Mouse (Mus musculus): ENCODE data around the gene Tsacc. TPM values are rescaled to one million over a fixed set of nuclear protein-coding genes. Genes with fewer than 3 reads are reported as not detected.
"Not testable (repeated sequence)": the region's sequence is repeated elsewhere in the genome, so short reads cannot be mapped to it uniquely, and the experiment has no call there.

The Tsacc gene
- total and polyA plus RNA-seq, 3 experiments = 6.7 to 11.3 (median 9.3) TPM

DNA sequence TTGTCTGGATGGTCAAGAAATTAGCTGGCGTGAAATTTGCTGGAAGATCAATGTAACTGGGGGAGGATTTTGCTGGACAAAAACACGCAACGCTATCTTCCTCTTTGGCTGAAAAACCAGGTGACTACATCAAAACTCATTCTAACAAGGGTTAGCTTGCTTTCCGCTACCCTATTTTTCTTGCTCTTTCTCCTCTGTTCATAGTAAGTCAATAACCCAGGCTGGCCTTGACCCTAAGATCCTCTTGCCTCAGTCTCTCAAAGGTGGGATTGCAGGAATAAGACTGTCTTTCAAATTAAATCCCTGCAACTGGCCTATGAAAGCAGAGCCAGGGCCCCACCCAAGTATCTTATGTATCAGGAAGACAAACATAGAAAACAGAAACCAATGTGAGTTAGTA lies 9.7 kb downstream of the Tsacc start, which contains the start of gene Gm38392:
Gm38392 (minus strand) TSS at position 101 of the 400 bp plus-strand sequence.
- H3K36me3 ChIP-seq (replicated peaks in 1 of 2; ENCODE audit: control insufficient read depth in 1 of 2, insufficient read depth in 1 of 2, low read length in 1 of 2) = peaks cover 6 to 51% of the 10 kb centered on the region in 2 experiments
- no peak within 1 kb of the TSS for H3K4me3 ChIP-seq (replicated peaks in 1 of 3; ENCODE audit: low read depth in 2 of 3, low read length in 2 of 3, poor library complexity in 1 of 3)
- no peaks in the 10 kb centered on the region for H3K27me3 ChIP-seq (replicated peaks)
- in situ Hi-C loops (cut with MboI; ENCODE audit: low pct_ligation_motif_present, low pct_unique_long_range_greater_than_20kb, low sequenced_read_pairs) = no loop called here
- H3K27ac ChIP-seq (ENCODE audit: insufficient read depth, low read depth) = no peak within 1 kb of the TSS
- dilution Hi-C loops (cut with MboI; ENCODE audit: extremely low pct_ligation_motif_present, extremely low pct_unique_long_range_greater_than_20kb, low sequenced_read_pairs) = no loop called here
- no peak for TF ChIP-seq TCF12 (IDR thresholded peaks at IDR 0.05; ENCODE audit: low read depth, low read length)
- no peak for TF ChIP-seq MXI1 (IDR thresholded peaks at IDR 0.05; ENCODE audit: low read depth, low read length)
- no peak for TF ChIP-seq RCOR1 (conservative IDR thresholded peaks at IDR 0.05; ENCODE audit: low read depth, low read length)
- no peak for TF ChIP-seq E2F4 (IDR thresholded peaks at IDR 0.05; ENCODE audit: insufficient replicate concordance, low read depth, low read length)
- H3K4me1 ChIP-seq (ENCODE audit: control insufficient read depth in 1 of 2, insufficient read depth in 2 of 2) = peaks cover 0 to 17% of the 10 kb centered on the region in 2 experiments; a peak in 1 of 4 replicates
- DNase-seq (ENCODE audit: extremely low read depth) = no peak
- H3K79me2 ChIP-seq (replicated peaks; ENCODE audit: control insufficient read depth, extremely low read depth, insufficient read depth, poor library complexity, severe bottlenecking) = no peaks in the 10 kb centered on the region
- H3K4me2 ChIP-seq (ENCODE audit: insufficient read depth, low read depth, poor library complexity, severe bottlenecking) = no peak within 1 kb of the TSS
- H3K9me3 ChIP-seq (replicated peaks; ENCODE audit: low read length) = no peaks in the 10 kb centered on the region
- H3K9ac ChIP-seq (ENCODE audit: insufficient read depth, low read depth) = no peak within 1 kb of the TSS

DNA sequence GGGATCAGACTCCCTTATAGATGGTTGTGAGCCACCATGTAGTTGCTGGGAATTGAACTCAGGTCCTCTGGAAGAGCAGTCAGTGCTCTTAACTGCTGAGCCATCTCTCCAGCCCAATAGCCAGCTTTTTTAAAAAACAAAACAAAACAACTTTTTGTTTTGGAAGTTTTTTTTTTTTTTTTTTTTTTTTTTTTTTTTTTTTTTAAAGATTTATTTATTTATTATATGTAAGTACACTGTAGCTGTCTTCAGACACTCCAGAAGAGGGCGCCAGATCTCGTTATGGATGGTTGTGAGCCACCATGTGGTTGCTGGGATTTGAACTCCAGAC lies 11.3 kb downstream of the Tsacc start:
- H3K27me3 ChIP-seq (replicated peaks); H3K9ac ChIP-seq (ENCODE audit: insufficient read depth, low read depth); dilution Hi-C loops (cut with MboI; ENCODE audit: extremely low pct_ligation_motif_present, extremely low pct_unique_long_range_greater_than_20kb, low sequenced_read_pairs); H3K79me2 ChIP-seq (replicated peaks; ENCODE audit: control insufficient read depth, extremely low read depth, insufficient read depth, poor library complexity, severe bottlenecking); in situ Hi-C loops (cut with MboI; ENCODE audit: low pct_ligation_motif_present, low pct_unique_long_range_greater_than_20kb, low sequenced_read_pairs); H3K9me3 ChIP-seq (replicated peaks; ENCODE audit: low read length); H3K4me2 ChIP-seq (ENCODE audit: insufficient read depth, low read depth, poor library complexity, severe bottlenecking); H3K4me3 ChIP-seq (replicated peaks in 1 of 3; ENCODE audit: low read depth in 2 of 3, low read length in 2 of 3, poor library complexity in 1 of 3); DNase-seq (ENCODE audit: extremely low read depth); H3K27ac ChIP-seq (ENCODE audit: insufficient read depth, low read depth): not testable (repeated sequence)
- Histone ChIP-seq H3K4me1 (ENCODE audit: control insufficient read depth in 1 of 2, insufficient read depth in 2 of 2) (peaks cover 0 to 13% of the 10 kb centered on the region in 2 experiments; a peak in 1 of 4 replicates), H3K36me3 (replicated peaks in 1 of 2; ENCODE audit: control insufficient read depth in 1 of 2, insufficient read depth in 1 of 2, low read length in 1 of 2) (peaks cover 6 to 47% of the 10 kb centered on the region in 2 experiments)

DNA sequence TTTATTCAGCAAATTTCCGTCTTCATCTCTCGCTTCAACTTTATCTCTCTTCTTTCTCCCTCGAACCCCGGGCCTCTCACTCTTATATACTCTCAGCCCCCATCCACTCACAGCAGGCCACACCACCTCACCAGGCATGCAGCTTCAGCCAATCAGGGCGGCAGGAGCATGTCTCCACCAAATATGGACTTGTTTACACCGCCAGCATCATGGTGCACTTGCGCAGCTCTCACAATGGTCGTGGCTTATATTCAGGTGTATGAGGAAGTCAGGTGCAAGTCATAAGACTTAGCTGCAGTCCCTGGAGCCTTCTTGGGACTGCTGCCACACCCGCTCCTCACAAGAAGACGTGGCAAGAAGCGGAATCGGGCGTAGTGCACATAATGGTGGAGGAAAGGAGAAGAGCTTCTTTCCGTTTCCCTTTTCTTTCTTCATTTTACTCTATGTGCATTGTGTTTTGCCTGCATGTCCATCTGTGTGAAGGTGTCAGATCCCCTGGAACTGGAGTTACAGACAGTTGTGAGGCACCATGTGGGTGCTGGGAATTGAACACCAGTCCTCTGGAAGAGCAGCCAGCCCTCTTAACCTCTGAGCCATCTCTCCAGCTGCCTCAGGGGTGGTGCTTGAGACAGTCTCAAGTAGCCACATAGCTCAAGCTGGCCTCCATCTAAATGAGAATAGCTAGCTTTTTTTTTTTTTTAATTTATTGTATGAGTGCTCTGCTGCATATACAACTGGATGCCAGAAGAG lies 11.8 kb downstream of the Tsacc start:
- H3K9me3 ChIP-seq (replicated peaks; ENCODE audit: low read length); H3K27me3 ChIP-seq (replicated peaks); H3K79me2 ChIP-seq (replicated peaks; ENCODE audit: control insufficient read depth, extremely low read depth, insufficient read depth, poor library complexity, severe bottlenecking); H3K4me1 ChIP-seq (ENCODE audit: control insufficient read depth in 1 of 2, insufficient read depth in 2 of 2); H3K27ac ChIP-seq (ENCODE audit: insufficient read depth, low read depth); dilution Hi-C loops (cut with MboI; ENCODE audit: extremely low pct_ligation_motif_present, extremely low pct_unique_long_range_greater_than_20kb, low sequenced_read_pairs); H3K4me2 ChIP-seq (ENCODE audit: insufficient read depth, low read depth, poor library complexity, severe bottlenecking); DNase-seq (ENCODE audit: extremely low read depth); H3K9ac ChIP-seq (ENCODE audit: insufficient read depth, low read depth); in situ Hi-C loops (cut with MboI; ENCODE audit: low pct_ligation_motif_present, low pct_unique_long_range_greater_than_20kb, low sequenced_read_pairs); H3K4me3 ChIP-seq (replicated peaks in 1 of 3; ENCODE audit: low read depth in 2 of 3, low read length in 2 of 3, poor library complexity in 1 of 3): not testable (repeated sequence)
- H3K36me3 ChIP-seq (replicated peaks in 1 of 2; ENCODE audit: control insufficient read depth in 1 of 2, insufficient read depth in 1 of 2, low read length in 1 of 2) = peaks cover 6 to 43% of the 10 kb centered on the region in 2 experiments

DNA sequence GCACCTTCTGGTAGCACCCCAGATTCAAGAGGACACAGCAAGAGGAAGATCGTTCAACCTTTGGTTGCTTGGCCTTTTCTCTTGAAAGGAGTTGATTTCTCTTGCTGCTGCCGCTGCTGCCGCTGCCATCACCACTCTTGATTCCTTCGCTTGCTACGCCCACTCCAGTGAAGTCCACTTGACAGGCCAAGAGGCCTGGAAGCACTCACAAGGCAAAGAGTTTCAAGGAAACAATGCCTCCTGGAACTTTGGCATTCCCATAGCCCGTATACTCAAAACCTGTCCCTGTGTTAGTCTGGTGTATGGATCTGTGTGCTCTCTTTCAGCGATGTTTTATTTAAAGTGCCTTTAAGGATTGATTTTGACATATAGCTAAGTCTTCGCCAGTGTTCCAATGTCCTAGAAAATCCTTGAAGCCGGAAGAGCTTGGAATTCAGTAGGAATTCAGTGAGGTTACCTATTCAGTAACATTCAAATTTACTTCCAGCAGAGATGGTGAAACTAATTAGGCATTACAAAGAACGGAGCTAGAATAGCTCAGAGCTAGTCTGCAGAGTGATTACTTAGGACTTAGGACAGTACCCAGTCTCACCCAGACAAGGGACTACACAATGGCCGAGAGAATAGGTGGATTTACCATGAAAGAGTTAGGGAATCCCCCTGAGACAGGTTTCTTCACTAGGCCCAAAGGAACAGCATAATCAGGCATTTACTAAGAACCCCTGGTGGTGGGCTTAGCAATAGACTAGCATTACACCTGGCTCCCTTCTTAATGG lies 15.5 kb downstream of the Tsacc start:
- H3K4me3 ChIP-seq (replicated peaks in 1 of 3; ENCODE audit: low read depth in 2 of 3, low read length in 2 of 3, poor library complexity in 1 of 3); H3K9ac ChIP-seq (ENCODE audit: insufficient read depth, low read depth); DNase-seq (ENCODE audit: extremely low read depth); H3K4me2 ChIP-seq (ENCODE audit: insufficient read depth, low read depth, poor library complexity, severe bottlenecking); H3K27ac ChIP-seq (ENCODE audit: insufficient read depth, low read depth); dilution Hi-C loops (cut with MboI; ENCODE audit: extremely low pct_ligation_motif_present, extremely low pct_unique_long_range_greater_than_20kb, low sequenced_read_pairs); in situ Hi-C loops (cut with MboI; ENCODE audit: low pct_ligation_motif_present, low pct_unique_long_range_greater_than_20kb, low sequenced_read_pairs); H3K4me1 ChIP-seq (ENCODE audit: control insufficient read depth in 1 of 2, insufficient read depth in 2 of 2); H3K79me2 ChIP-seq (replicated peaks; ENCODE audit: control insufficient read depth, extremely low read depth, insufficient read depth, poor library complexity, severe bottlenecking); H3K27me3 ChIP-seq (replicated peaks); H3K9me3 ChIP-seq (replicated peaks; ENCODE audit: low read length): not testable (repeated sequence)
- H3K36me3 ChIP-seq (replicated peaks in 1 of 2; ENCODE audit: control insufficient read depth in 1 of 2, insufficient read depth in 1 of 2, low read length in 1 of 2) = peaks cover 3 to 18% of the 10 kb centered on the region in 2 experiments
